Mouse (Mus musculus): ENCODE data around the gene Tut1.

DNA sequence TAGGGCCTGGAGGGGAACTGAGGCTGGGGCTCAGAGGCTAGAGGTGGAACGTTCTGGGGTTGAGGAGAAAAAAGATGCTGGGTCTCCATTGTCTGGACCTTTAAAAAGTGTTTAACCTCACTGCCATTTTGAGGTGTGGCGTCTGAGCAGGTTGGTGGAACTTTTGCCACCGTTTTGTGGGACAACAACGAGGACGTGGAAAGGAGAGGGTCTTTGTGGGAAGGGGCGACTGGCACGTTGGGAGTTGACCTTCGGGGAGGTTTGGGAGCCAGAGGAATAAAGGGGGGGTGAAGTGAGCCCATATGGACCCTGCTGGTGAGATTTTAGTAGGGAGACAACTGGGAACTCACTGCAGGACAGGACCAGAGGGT lies 13.7 kb downstream of the Tut1 start:
- TF ChIP-seq CHD2 (IDR thresholded peaks at IDR 0.05; ENCODE audit: low read depth, low read length) (no peak), ZC3H11A (IDR thresholded peaks at IDR 0.05; ENCODE audit: borderline replicate concordance, low read depth, low read length) (no peak), HCFC1 (IDR thresholded peaks at IDR 0.05; ENCODE audit: borderline replicate concordance, insufficient read depth, low read length) (no peak), MAFK (IDR thresholded peaks at IDR 0.05; ENCODE audit: insufficient read depth, low read depth, low read length) (no peak), ZNF384 (IDR thresholded peaks at IDR 0.05; ENCODE audit: low read depth, low read length) (no peak)
